Mouse (Mus musculus): ENCODE data around the gene Upp1. TPM values are rescaled to one million over a fixed set of nuclear protein-coding genes. Genes with fewer than 3 reads are reported as not detected.

The Upp1 gene
- total RNA-seq, 2 experiments from 2014 or later: 1.4 to 2.6 TPM

DNA sequence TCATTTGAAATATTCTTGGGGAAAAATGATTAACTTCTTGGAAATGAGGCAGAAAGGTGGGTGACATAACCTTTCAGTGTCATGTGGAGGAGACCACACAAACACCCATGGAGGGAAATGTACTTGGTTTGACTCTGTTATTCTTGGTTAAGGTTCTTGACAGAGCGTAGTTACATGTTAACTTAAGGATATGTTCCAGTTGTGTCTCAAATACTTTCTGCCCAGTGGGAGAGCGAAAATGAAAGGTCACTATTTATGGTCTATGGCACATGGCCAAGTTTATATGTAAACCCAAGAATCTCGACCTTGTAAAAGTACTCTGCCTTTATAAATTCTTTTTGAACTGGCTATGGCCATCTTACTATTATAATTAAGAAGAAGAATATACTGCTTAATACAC lies 42.0 kb downstream of the Upp1 start:
- no peak for DNase-seq

DNA sequence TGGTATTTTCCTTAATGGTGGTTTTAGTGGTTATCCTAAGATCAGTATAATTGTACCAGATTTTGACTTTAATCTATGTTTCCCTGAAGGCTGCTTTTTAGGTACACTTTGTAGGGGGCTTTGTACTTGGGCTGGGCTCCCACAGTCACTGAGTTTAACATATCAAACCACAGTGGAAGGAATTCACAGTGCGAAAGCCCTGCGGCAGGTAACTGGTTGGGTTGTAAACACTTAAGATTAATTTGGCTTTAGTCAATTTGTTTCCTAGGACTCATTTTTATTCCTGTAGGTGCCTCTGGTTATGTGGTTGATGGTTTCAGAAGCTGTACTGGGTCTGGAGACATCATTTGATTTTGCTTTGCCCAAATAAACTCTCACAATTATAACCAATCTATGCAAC lies 49.4 kb downstream of the Upp1 start:
- no peak for DNase-seq

DNA sequence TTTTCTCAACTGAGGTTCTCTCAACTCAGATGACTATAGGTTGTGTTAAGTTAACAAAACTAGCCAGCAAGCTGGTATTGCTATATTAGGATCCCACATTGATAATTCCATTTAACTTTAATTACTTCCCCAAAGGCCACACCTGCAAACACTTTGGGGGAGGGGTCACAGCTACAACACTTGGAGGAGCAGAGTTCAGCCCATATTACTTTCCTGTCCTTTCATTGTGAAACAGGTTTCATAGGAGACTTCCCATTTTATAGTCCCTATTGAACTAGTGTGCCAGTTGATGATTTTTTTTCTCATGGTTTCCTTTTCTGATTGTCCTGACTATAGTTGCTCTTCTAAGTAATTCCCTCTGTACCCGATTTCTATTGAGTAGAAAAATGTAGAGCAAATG lies 63.6 kb downstream of the Upp1 start:
- no peak for DNase-seq

Other genes starting within 250 kb of the Upp1 start
- gene Pkd1l1, start 144.8 kb upstream of the Upp1 start, total RNA-seq (2021): under 1 TPM; 0.05 to 0.12 TPM
- gene Hus1, start 106.9 kb upstream of the Upp1 start, total RNA-seq (2021): 1 to 10 TPM; 7.7 to 8.0 TPM
- not detected for gene Gm11992, start 69.5 kb upstream of the Upp1 start, total RNA-seq (2021)
- gene Sun3, start 69.1 kb upstream of the Upp1 start, total RNA-seq (2021): not detected
- under 1 TPM in 1 of 2 experiments, not detected in 1; 0.45 TPM for gene Abca13, start 73.8 kb downstream of the Upp1 start, total RNA-seq (2021)

All from gastrocnemius, postnatal 10 days (tissue).